Mouse (Mus musculus): ENCODE results near the gene Il27.

Il27 gene

GRCm38 (mm10) chr7:126545631-126546030 is 49.1 kb downstream of the Il27 start:
- no peak for DNase-seq (ENCODE audit: inconsistent age in 2 of 2, low spot score in 1 of 2)

- no peak for DNase-seq (ENCODE audit: inconsistent age in 2 of 2, low spot score in 1 of 2)
These were observed 53.1 kb downstream of the Il27 start for GRCm38 (mm10) chr7:126541661-126542060.
